Mouse (Mus musculus): ENCODE results near the gene Ifitm1. TPM values are rescaled to one million over a fixed set of nuclear protein-coding genes. Genes with fewer than 3 reads are reported as not detected.

Ifitm1 gene
- total RNA-seq (2014; fragmentation: Nextera tagmentation) (37.2 and 54.3 TPM in 2 replicates), total RNA-seq (2017) (20.9 and 50.8 TPM in 2 replicates)

DNA sequence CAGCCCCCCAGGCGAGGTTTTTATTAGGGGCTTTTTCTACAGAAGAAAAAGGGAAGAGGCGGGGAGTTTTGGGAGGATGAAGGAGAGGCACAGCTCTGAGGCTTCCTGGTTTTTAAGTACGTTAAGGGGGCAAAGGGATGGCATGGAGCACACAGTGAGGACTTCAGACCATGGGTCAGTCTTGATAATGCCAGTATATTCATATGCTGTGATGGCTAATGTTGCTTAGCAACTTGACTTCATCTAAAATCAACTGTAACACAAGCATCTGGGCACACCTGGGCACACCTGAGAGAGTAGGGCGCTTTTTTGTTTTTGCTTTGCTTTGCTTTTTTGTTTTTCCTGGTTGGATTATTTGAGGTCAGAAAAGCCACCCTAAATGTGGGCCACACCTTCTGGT lies at the start of gene Ifitm1:
Ifitm1 (plus strand) TSS at position 301 of the 400 bp plus-strand sequence.
- ATAC-seq (replicated peaks; ENCODE audit: low FRiP score, low TSS enrichment, poor library complexity, severe bottlenecking) = no peak

DNA sequence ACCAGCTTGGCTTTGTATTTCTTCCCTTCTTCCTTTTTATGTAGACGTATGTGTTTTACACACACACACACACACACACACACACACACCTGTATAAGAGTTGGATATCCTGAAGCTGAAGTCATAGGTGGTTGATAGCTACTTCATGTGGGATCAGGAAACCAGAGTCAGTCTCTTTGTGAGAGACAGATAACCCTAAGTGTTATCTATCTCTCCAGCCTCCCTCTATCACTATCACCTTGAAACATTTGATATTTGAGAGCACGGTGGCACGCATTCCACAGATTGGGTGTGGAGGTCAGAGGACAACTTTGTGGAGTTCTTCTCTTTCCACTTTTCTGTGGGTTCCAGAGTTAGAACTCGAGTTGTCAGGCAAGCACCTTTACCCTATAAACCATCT lies 47.1 kb upstream of the Ifitm1 start:
- ATAC-seq (replicated peaks; ENCODE audit: low FRiP score, low TSS enrichment, poor library complexity, severe bottlenecking) = no peak

DNA sequence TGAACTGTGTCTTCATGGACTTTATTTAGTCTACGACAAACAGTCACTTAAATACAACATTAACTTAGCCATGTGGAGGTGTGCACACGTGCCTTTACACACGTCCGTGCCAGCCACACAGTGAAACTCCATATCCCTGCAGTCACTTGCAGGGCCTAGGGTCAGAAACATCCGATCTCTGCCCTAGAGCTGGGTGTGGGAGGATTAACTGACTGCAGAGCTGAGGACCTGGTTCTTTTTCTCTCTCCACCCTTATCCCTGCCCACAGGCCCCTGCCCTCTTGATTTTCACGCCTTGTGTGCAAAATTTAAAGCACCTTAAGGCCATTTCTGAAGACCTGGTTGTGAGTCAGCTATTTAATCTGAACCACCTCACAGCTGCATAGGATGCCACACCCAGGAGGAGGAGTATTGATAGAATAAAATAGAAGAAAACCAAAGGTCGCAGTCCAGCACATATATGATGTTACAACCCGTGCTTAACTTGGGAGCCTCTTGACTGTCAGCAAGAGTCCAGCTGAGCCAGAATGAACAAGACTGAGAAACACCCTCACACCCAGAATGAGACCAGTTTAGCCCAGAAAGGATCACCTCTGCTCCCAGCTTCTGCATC lies 46.5 kb upstream of the Ifitm1 start, which contains the start of gene Nlrp6:
Nlrp6 (plus strand) TSS at position 485 of the 612 bp plus-strand sequence.
- ATAC-seq (replicated peaks; ENCODE audit: low FRiP score, low TSS enrichment, poor library complexity, severe bottlenecking) = no peak

DNA sequence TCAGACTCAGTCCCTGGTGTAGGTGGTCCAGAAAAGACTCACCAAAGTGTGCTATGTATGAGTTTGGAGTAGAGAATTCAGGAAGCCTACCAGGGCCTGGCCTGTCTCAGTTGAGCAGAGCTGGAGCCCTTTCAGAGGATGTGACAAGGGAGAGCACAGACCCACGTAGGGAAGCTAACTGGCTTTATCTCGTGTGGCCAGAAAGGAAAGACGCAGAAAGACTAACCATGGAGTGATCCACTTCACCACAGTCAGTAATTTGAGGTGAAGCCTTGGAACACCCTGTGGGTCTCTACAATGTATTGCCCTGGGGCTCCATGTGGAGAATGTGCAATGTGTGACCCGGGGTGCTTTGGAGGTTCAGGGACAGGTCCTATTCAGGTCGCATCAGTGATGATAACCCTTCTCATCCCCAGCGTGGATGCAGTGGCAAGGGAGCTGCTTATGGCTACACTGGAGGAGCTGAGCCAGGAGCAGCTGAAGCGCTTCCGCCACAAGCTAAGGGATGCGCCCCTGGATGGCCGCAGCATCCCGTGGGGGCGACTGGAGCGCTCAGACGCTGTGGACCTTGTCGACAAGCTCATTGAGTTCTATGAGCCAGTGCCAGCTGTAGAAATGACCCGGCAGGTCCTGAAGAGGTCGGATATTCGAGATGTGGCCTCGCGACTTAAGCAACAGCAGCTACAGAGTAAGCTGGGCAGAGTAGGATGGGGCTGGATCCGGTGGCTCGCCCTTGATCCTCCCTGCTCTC lies 45.6 kb upstream of the Ifitm1 start:
- ATAC-seq (replicated peaks; ENCODE audit: low FRiP score, low TSS enrichment, poor library complexity, severe bottlenecking) = peak; percentile 41; the same call in 1 of the 2 replicates

DNA sequence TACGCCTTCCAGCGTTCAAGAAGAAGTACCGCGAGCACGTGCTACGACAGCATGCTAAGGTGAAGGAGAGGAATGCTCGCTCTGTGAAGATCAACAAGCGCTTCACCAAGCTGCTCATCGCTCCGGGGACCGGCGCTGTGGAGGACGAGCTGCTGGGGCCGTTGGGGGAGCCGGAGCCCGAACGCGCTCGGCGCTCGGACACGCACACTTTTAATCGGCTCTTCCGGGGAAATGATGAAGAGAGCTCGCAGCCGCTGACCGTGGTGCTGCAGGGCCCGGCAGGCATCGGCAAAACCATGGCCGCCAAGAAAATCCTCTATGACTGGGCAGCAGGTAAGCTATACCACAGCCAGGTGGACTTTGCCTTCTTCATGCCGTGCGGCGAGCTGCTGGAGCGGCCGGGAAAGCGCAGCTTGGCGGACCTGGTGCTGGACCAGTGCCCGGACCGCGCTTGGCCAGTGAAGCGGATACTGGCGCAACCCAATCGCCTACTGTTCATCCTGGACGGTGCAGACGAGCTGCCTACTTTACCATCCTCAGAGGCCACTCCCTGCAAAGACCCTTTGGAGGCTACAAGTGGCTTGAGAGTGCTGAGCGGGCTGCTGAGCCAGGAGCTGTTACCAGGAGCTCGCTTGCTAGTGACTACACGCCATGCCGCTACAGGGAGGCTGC lies 44.5 kb upstream of the Ifitm1 start:
- ATAC-seq (replicated peaks; ENCODE audit: low FRiP score, low TSS enrichment, poor library complexity, severe bottlenecking) = peak; percentile 30

GRCm38 (mm10) chr7:140923070-140923775 lies 43.8 kb upstream of the Ifitm1 start:
- no peak for ATAC-seq (replicated peaks; ENCODE audit: low FRiP score, low TSS enrichment, poor library complexity, severe bottlenecking)

- ATAC-seq (replicated peaks; ENCODE audit: low FRiP score, low TSS enrichment, poor library complexity, severe bottlenecking) = no peak
Observed at GRCm38 (mm10) chr7:140927181-140927580, 39.8 kb upstream of the Ifitm1 start.

GRCm38 (mm10) chr7:140938436-140938835 lies 28.6 kb upstream of the Ifitm1 start:
- no peak; the same call in 1 of the 2 replicates for ATAC-seq (replicated peaks; ENCODE audit: low FRiP score, low TSS enrichment, poor library complexity, severe bottlenecking)

- no peak for ATAC-seq (replicated peaks; ENCODE audit: low FRiP score, low TSS enrichment, poor library complexity, severe bottlenecking)
Observed at GRCm38 (mm10) chr7:140938896-140939295, 28.1 kb upstream of the Ifitm1 start.

DNA sequence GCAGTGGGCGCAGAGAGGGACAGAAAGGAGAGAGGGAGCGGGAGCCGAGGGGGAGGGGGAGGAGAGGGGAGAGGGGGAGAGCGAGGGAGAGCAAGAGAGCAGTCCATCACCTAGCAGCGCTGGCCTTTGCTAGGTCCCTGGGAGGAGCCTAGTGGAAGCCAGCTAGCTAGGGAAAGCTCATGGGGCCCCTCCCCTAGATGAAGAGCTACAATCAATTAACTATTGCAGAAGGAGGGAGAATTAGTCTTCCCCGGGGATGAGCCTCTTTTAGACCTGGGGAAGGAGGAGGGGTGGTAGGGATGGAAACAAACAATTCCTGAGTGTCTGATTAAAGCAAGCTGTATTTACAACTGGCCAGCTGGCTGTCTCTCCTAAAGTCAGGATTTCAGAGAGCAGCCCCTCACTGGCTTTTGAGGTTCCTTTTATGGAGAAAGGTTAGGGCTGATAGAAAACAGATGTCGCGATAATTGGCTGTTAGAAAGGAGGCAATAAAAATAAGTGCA lies 27.3 kb upstream of the Ifitm1 start:
- ATAC-seq (replicated peaks; ENCODE audit: low FRiP score, low TSS enrichment, poor library complexity, severe bottlenecking) = no peak

- ATAC-seq (replicated peaks; ENCODE audit: low FRiP score, low TSS enrichment, poor library complexity, severe bottlenecking) = peak; percentile 91
Observed at GRCm38 (mm10) chr7:140941222-140942051, 25.6 kb upstream of the Ifitm1 start, which contains the start of gene Pgghg. TSS of gene Pgghg (plus strand) at chr7:140941391.

- ATAC-seq (replicated peaks; ENCODE audit: low FRiP score, low TSS enrichment, poor library complexity, severe bottlenecking) = no peak
Observed at GRCm38 (mm10) chr7:140942341-140942740, 24.7 kb upstream of the Ifitm1 start.

DNA sequence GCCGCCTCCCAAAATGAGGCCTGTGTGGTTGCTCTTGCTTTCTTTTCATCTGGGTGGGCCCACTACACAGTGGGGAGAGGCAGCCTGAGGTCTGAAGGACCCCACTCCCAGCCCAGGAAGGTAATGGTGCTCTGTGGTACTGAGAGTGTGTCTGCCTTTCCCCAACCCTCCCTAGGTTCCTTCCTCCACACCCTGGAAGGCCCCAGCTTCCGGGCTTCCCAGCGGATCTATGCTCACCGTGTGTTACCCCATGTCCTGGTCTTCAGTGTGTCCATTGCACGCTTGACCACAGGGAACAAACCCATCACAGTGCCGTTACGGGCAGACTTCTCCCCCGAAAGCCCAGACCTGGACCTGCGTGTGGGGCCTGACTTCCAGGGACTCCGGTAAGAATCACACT lies 24.2 kb upstream of the Ifitm1 start:
- ATAC-seq (replicated peaks; ENCODE audit: low FRiP score, low TSS enrichment, poor library complexity, severe bottlenecking) = no peak

GRCm38 (mm10) chr7:140943356-140943755 lies 23.7 kb upstream of the Ifitm1 start:
- no peak for ATAC-seq (replicated peaks; ENCODE audit: low FRiP score, low TSS enrichment, poor library complexity, severe bottlenecking)

DNA sequence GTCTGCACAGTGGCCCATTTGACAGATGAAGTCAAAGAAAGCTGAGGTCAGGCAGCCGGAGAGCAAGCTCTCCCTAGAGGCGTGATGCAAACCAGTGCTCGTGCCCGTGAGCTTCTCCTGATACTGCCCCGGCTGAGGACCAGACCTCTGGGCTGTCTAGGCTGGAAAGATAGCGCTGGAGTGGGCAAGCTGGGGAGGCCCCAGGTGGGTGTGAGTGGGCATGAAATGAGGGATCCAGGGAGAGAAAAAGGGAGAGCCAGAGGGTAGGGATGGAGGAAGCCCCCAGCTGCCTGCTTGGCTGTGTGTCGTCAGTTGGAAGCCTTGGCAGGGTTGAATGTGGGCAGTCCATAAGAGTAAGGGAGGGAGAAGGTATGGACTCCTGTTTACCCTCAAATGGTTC lies 22.8 kb upstream of the Ifitm1 start:
- no peak for ATAC-seq (replicated peaks; ENCODE audit: low FRiP score, low TSS enrichment, poor library complexity, severe bottlenecking)

DNA sequence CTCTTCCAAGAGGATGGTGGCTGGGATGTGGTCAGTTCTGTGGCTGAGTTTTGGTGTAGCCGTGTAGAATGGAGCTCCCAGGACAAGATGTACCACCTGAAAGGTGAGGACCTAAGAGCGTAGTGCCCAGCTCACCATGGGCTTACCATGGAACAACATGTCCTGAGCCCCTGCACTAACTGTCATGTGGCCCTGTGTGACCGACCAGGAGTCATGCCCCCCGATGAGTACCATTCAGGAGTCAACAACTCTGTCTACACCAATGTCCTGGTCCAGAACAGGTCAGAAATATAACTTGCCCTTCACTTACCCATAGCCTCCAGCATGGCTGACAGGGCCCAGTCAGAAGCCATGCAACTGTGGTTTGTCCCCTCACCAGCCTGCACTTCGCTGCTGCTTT lies 21.8 kb upstream of the Ifitm1 start:
- no peak for ATAC-seq (replicated peaks; ENCODE audit: low FRiP score, low TSS enrichment, poor library complexity, severe bottlenecking)

DNA sequence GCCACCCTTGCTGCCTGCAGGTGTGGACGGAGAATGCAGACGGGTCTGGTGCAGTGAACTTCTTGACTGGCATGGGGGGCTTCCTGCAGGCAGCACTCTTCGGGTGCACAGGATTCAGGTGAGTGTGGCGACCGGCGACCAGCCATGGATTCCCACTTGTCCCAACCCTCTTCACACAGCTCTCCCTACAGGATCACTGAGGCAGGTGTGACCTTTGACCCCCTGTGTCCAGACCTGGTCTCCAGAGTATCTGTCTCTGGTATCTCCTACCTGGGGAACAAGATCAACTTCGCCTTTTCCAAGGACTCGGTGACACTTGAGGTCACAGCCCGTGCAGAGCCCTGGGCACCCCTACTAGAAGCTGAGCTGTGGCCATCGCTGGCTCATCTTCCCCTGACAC lies 20.7 kb upstream of the Ifitm1 start:
- ATAC-seq (replicated peaks; ENCODE audit: low FRiP score, low TSS enrichment, poor library complexity, severe bottlenecking) = no peak

DNA sequence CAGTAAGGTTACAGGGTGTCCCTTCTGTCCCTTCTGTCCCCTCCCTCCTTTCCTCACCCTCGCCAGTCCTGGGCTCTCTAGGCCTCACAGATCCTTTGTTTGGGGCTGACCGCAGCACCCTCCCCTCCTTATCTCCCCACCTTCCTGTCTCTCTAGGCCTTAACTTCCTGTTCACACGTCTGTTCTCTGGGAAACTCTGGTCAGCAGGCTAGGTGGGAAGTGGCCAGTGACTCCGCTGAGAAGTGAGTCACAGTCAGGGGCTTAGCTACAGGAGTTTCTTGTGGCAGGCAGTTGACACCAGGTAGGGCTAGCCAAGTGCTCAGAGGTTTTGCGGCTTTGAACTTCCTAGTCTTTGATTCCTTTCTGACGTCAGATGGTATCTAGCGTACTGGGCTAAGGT lies 20.0 kb upstream of the Ifitm1 start:
- ATAC-seq (replicated peaks; ENCODE audit: low FRiP score, low TSS enrichment, poor library complexity, severe bottlenecking) = 0 out of 2 replicates have a peak, but pooled peaks have one; percentile 5

DNA sequence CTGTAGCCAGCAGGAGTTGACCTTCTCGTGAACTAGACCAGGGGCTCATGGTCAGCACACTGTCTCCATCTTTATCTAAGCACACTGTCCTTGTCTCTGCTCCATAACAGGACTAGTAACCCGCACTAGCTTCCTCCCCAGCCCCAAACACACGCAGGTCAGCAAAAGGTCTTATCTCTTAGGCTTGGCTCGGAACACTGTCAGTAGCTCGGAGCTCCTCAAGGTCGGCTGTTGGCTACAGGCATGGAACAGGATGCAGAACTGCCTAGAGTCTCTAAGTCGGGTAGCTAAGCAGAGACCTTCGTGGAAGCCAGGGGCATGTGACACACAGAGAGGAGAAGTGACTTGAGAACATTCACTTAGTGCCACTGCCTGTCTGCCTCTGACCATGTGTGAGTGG lies 18.9 kb upstream of the Ifitm1 start:
- ATAC-seq (replicated peaks; ENCODE audit: low FRiP score, low TSS enrichment, poor library complexity, severe bottlenecking) = no peak

All from megakaryocyte-erythroid progenitor cell, adult 5-6 weeks (primary cell).